Mouse (Mus musculus) Patski (cell line): ENCODE measurements around the gene Snapc4. TPM values are rescaled to one million over a fixed set of nuclear protein-coding genes. Genes with fewer than 3 reads are reported as not detected.
"Not testable (repeated sequence)": the region's sequence is repeated elsewhere in the genome, so short reads cannot be mapped to it uniquely, and the experiment has no call there.

ENCODE experiments used
- ATAC-seq: fragments of 100-300 bp; one replicate; pipeline ENCODE4 v1.8.0; 2021
- CTCF ChIA-PET: fragments of 350-600 bp; sonication (Branson Sonifier 250); formaldehyde crosslinking; loops from one replicate; lab custom pipeline; 2022; ENCODE audit warnings: inconsistent platforms; lab: Charles Lee
- POLR2A ChIA-PET: fragments of 350-600 bp; sonication (Branson Sonifier 250); formaldehyde crosslinking; loops from one replicate; lab custom pipeline; 2022; ENCODE audit warnings: antibody characterized with exemption, inconsistent platforms; lab: Charles Lee
- DNase-seq: peaks from one replicate; pipeline ENCODE4 v3.0.0-alpha.2; 2011; ENCODE audit warnings: low read depth, low spot score
- H3K27me3 ChIP-seq: fragments of 371-371 bp; one replicate; pipeline ENCODE4 v1.5.1; 2021
- CTCF ChIP-seq: fragments of 100-300 bp; IDR thresholded peaks from one replicate; pipeline ENCODE4 v1.5.1; 2021
- in situ Hi-C: fragments of 300-500 bp; cut with MboI; formaldehyde crosslinking; loops from 3 replicates; pipeline ENCODE4 v1.11.1; 2018; ENCODE audit warnings: low pct_unique_long_range_greater_than_20kb, mixed read lengths
- polyA plus RNA-seq: library from polyadenylated mRNA; unstranded; gene quantifications from one replicate; pipeline ENCODE4 v1.2.3, GENCODE M21; 2021

Gene Snapc4
- polyA plus RNA-seq, 1 experiment from 2014 or later: 32.7 TPM

DNA sequence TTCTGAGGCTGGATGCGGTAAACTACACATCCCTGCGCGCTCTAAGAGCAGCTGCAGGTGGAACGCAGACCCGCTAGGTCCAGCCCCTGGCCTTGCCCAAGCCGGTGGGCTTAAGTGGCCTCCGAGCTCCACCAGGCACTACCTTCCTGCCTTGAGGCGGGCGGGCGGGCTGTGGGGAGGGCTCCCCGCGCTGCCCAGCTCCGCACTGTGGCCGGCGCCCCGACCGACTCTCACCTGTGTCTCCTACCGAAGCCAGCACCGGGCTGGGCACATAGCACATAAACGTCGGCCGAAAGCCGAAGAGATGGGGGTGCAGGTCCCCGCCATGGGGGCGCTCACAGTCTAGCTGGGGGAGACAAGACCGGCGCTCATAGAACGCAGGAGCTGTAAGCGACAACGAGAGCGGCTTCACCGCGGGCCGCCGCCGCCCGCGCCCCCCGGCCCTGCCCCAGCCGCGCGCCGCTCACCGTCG is 8.3 kb upstream of the Snapc4 start:
- DNase-seq (no peak), ATAC-seq (peak; percentile 49)
- ChIA-PET CTCF (interaction anchor here (1.1 to 3.8 kb wide), 2 partner anchors 9 to 20 kb away, joined by 3 to 11 read pairs; partner anchors contain the start of gene Inpp5e), POLR2A (interaction anchor here (0.8 to 1.1 kb wide), 3 partner anchors 8 to 20 kb away, joined by 3 to 4 read pairs (median 3); partner anchors contain the start of gene Snapc4)
- no peaks in the 10 kb centered on the region for H3K27me3 ChIP-seq
- no peak for TF ChIP-seq CTCF
- in situ Hi-C loops: no loop called here

DNA sequence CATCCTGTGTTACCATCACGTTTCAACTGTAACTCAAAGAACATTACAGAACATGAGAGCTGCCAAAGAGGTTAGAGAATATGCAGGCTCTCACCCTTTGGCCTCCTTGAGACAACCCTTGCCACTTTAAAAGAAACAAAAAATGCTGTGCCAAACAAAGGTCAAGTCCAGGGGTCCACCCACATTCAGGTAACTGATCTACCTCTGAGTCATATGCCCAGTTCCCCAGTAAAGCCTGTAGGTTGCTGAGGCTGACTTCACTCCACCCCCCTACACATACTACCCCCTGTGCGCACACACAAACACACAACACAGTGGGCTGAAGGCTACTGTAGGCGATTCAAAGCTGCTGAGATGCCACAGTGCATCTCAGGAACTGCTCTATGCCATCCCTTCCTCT is 7.3 kb upstream of the Snapc4 start:
- no peak for DNase-seq
- H3K27me3 ChIP-seq: no peaks in the 10 kb centered on the region
- no peak for TF ChIP-seq CTCF
- ChIA-PET CTCF (interaction anchor here (1.2 kb wide), 1 partner anchor 24 kb away, joined by 3 read pairs; no protein-coding TSS in a partner anchor), POLR2A (interaction anchor here (1.3 kb wide), 1 partner anchor 47 kb away, joined by 3 read pairs; no protein-coding TSS in a partner anchor)
- in situ Hi-C loops: no loop called here
- ATAC-seq: no peak

DNA sequence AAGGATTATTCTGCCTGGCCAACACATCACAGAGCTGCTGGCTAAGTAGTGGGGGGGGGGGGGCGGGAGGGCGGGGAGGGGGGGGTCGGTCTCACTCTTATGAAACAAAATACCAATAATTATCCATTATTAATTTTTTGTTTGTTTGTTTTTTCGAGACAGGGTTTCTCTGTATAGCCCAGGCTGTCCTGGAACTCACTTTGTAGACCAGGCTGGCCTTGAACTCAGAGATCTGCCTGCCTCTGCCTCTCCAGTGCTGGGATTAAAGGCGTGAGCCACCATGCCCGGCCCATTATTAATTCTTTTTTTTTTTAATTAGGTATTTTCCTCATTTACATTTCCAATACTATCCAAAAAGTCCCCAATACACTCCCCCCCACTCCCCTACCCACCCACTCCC is 418 bp upstream of the Snapc4 start:
- CTCF ChIA-PET, ATAC-seq, DNase-seq, in situ Hi-C loops, H3K27me3 ChIP-seq: not testable (repeated sequence)
- POLR2A ChIA-PET: interaction anchor here (0.8 to 1.4 kb wide), 2 partner anchors 8 to 13 kb away, joined by 3 to 4 read pairs; no protein-coding TSS in a partner anchor

DNA sequence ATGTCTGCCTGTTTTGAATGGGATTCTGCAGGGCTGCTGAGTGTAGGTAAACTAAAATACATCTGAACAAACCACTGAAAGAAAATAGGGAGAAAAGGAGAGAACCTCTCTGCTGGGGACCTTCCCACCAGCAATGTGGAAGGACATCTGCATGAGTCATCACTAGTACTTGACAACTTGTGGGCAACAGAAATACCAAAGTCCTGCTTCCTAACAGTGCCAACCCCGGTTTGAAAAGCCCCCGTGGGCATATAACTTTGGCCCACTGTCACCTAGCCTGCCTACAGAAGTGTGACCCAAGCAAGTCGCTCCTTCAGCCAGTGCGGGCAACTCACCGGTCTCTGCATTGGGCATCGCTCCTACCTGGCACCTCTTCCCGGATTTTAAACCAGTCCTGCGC is 8.1 kb downstream of the Snapc4 start:
- ChIA-PET CTCF (interaction anchor here (1.4 kb wide), 1 partner anchor 11 kb away, joined by 6 read pairs; no protein-coding TSS in a partner anchor), POLR2A (interaction anchor here (1.5 kb wide), 1 partner anchor 20 kb away, joined by 3 read pairs; the partner anchor contains the start of gene Dnlz)
- in situ Hi-C loops: no loop called here
- H3K27me3 ChIP-seq: no peaks in the 10 kb centered on the region
- DNase-seq: no peak
- TF ChIP-seq CTCF: no peak
- ATAC-seq: peak; percentile 54

DNA sequence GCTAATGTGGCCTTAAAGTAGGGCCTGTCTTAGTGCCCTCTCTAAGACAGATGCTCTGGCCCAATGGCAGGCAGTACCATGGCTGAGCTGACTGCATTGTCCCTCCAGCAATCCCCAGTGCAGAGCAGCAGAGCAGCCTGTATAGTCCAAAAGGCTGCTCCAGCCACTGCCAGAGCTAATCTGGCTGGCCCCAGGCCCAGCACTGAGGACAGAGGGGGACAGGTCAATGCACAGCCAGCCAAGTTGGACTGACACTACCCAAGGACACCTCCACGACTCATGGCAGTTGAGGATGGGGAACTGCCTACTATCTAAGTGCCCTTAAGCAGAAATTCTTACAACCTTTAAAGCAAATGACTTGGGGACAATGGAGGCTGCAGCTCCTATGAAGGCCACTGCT is 11.9 kb downstream of the Snapc4 start:
- in situ Hi-C loops: no loop called here
- ChIA-PET POLR2A (no interaction called here), CTCF (no interaction called here)
- TF ChIP-seq CTCF: no peak
- no peak for DNase-seq
- H3K27me3 ChIP-seq: no peaks in the 10 kb centered on the region
- ATAC-seq: no peak

DNA sequence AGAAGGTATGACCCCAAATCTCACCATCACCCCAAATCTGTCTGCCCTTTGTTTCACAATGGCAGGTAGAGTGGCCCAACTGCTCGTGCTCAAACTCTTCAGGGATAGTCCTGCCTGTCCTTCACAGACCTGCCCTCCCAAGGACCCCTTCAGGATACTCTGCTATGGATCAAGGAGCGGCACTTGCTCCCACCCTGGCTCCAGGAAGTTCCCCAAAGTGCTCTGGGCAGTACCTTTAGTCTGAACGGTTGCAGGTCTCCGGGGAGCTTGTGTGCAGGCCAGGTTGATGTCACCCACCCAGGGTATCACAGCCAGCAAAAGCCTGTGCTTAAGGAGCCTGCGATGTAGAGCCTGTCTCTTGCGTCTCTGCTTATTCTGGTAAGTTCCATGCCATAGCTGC is 12.5 kb downstream of the Snapc4 start:
- H3K27me3 ChIP-seq: no peaks in the 10 kb centered on the region
- ATAC-seq (no peak), DNase-seq (no peak)
- in situ Hi-C loops: no loop called here
- CTCF ChIA-PET: no interaction called here
- POLR2A ChIA-PET: no interaction called here
- TF ChIP-seq CTCF: no peak

DNA sequence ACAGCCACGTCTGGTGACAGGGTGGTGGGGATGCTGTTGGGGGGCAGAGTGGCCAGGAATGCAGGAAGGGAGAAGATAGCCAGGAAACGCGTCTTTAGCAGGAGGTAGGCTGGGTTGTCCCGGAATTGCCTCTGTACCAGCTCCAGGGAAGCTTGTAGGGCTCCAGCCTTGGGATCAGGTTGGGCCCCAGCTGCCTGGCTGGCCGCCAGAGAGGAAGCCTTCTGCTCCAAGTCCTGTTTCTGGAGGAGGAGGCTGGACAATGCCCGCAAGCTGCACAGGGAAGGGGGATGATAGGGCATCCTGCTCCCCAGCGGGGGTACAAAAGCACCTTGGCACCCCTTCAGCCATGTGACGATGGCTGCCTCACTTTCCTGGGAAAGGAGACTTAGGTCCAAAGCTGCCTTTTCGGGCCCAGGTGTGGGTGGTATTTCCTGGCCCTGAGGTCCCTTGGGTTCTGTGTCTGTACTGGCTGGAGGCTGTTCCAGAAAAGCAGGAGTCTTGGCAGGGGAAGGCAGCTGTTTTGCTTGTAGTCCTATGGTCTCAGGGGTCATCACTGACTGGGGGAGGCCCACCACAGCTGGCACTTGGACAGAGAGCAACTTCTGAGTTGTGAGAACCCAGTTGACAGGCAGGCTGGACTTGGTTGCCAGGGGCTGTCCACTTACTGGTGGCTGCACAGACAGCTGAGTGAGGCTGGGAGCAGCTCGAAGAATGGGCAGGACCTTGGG is 15.6 kb downstream of the Snapc4 start:
- ATAC-seq (no peak), DNase-seq (no peak)
- no peaks in the 10 kb centered on the region for H3K27me3 ChIP-seq
- POLR2A ChIA-PET: no interaction called here
- no peak for TF ChIP-seq CTCF
- CTCF ChIA-PET: interaction anchor here (1.1 to 1.4 kb wide), 2 partner anchors 12 to 13 kb away, joined by 3 to 4 read pairs; partner anchors contain the start of gene Dnlz
- in situ Hi-C loops: no loop called here

DNA sequence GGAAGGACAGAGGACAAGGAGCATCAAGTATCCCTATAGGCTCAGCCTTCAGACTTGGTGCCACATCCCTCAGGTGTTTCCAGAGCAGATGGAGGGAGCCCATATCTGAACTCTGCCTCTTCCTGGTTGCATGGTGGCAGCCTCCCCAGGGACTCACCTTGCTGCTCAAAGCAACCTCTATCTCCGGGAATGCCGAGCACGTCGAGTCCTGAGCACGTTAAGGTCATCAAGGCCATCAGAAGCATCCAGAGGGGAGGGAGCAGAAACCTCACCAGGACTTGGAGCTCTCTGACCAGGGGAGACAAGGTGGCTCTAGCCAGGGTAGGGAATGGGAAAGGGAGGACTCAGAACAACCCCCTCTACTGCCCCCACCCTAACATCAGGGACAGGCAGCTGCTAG is 17.0 kb downstream of the Snapc4 start:
- H3K27me3 ChIP-seq: no peaks in the 10 kb centered on the region
- in situ Hi-C loops: no loop called here
- no peak for DNase-seq
- ChIA-PET POLR2A (no interaction called here), CTCF (interaction anchor here (1.4 kb wide), 1 partner anchor 13 kb away, joined by 4 read pairs; no protein-coding TSS in a partner anchor)
- no peak for TF ChIP-seq CTCF
- ATAC-seq: no peak

DNA sequence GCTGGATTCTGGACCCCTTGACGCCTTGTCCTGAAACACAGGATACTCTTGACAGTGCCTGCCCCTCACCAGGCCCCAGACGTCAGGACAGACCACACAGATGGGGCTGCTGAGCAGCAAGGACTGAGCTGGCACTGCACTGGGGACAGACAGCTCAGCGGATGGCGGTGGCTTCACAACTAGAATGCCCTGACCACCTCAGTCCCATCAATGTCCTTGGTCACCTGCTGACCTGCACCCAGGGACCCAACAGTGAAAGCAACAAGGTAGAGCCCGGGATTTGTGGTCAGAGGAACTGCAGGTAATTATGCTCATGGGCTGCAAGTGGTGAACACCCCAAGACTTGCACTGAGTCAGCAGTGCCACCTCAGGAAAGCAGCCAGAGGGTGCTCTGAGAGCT is 17.5 kb downstream of the Snapc4 start:
- CTCF ChIA-PET: interaction anchor here (1.4 kb wide), 1 partner anchor 13 kb away, joined by 4 read pairs; no protein-coding TSS in a partner anchor
- H3K27me3 ChIP-seq: no peaks in the 10 kb centered on the region
- ATAC-seq (no peak), DNase-seq (no peak)
- no peak for TF ChIP-seq CTCF
- POLR2A ChIA-PET: no interaction called here
- in situ Hi-C loops: no loop called here

DNA sequence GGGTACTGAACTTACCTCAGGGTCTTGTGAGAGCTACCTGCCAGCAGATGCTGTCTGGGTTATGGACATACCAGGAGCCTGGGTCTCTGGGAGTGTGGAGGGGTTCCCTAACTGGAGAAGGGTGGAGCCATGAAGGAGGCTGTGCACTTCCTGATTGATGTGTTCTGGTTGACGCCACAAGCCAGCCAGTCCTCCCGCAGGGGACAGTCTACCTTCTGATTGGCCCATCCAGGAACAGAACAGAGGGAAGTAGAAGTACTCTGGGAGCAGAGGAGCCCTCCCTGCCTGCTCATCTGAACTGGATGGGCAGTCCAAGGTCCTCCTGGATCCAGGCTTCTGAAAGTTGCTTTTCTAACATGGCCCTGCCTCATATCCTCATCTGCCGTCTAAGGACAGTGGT is 19.7 kb downstream of the Snapc4 start, which contains the start of gene Card9:
TSS of gene Card9 (minus strand) at position 147 of the 400 bp plus-strand sequence.
- DNase-seq (no peak), ATAC-seq (no peak)
- TF ChIP-seq CTCF: no peak
- POLR2A ChIA-PET: no interaction called here
- H3K27me3 ChIP-seq: no peaks in the 10 kb centered on the region
- in situ Hi-C loops: no loop called here
- CTCF ChIA-PET: interaction anchor here (1.9 kb wide), 1 partner anchor 12 kb away, joined by 6 read pairs; no protein-coding TSS in a partner anchor
